Mouse (Mus musculus) bone marrow, adult 2 months (tissue): ENCODE data around the gene Smpd4.

Experiments
- CTCF ChIP-seq: fragments of 200-500 bp; IDR thresholded peaks from 2 replicates; pipeline ENCODE4 v1.5.1; 2011; ENCODE audit warnings: low read length, control low read depth; ENCODE audit not compliant: control insufficient read depth, insufficient read depth
- POLR2A ChIP-seq: fragments of 200-500 bp; IDR thresholded peaks from 2 replicates; pipeline ENCODE4 v1.6.1; 2011; ENCODE audit warnings: low read depth, mild to moderate bottlenecking, control low read depth, low read length, borderline replicate concordance; ENCODE audit not compliant: control insufficient read depth

DNA sequence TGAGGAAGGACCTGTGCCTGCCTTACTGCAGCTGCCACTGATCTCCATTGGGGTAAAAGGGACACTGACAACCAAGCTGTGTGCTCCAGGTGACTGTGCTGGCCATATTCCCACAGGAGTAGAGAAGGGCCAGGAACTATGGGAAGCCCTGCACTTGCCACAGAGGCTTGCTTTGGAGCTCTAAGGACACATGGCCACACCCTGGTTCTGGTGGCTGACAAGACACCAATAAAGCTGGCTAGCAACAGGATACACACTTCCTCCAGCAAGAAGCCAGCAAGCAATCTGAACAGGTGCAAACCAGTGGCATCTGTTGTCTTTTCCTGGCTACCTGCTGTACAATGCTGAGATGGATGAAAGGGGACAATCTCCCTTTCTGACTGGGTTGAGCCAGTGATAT, 50.7 kb downstream of the Smpd4 start:
- TF ChIP-seq CTCF (no peak), POLR2A (no peak)
